Mouse (Mus musculus) cerebellum, adult 2 months (tissue): ENCODE measurements at regions not wholly inside any gene's neighbourhood (a gene's known extent, or its start where the extent isn't known, plus 50 kb on each side); places are given as distances from the start of the nearest gene placed in this dataset.

ENCODE experiments used
- DNase-seq, 2 experiments: peaks; one replicate each; pipeline ENCODE4 v3.0.0; 2021
- H3K27ac ChIP-seq: fragments of 200-500 bp; 2 replicates; pipeline ENCODE4 v1.5.1; 2012; ENCODE audit warnings: low read length, control low read depth, inconsistent platforms; ENCODE audit not compliant: insufficient read depth
- H3K27me3 ChIP-seq: fragments of 200-500 bp; 2 replicates; pipeline ENCODE4 v1.6.1; 2012; ENCODE audit warnings: inconsistent platforms, mild to moderate bottlenecking, low read length, moderate library complexity; ENCODE audit not compliant: control insufficient read depth, insufficient read depth
- H3K4me1 ChIP-seq: fragments of 200-500 bp; 2 replicates; pipeline ENCODE4 v1.6.1; 2011; ENCODE audit warnings: low read length; ENCODE audit not compliant: control insufficient read depth, insufficient read depth
- H3K4me3 ChIP-seq: fragments of 200-500 bp; replicated peaks from 2 replicates; pipeline ENCODE3; 2011; ENCODE audit warnings: mild to moderate bottlenecking, low read depth, low read length, control low read depth; ENCODE audit not compliant: insufficient read depth
- CTCF ChIP-seq: fragments of 200-500 bp; IDR thresholded peaks from 2 replicates; pipeline ENCODE4 v1.5.1; 2011; ENCODE audit warnings: low read depth, mild to moderate bottlenecking, control low read depth, low read length, moderate library complexity, borderline replicate concordance; ENCODE audit not compliant: insufficient read depth
- POLR2A ChIP-seq: fragments of 200-500 bp; IDR thresholded peaks from 2 replicates; pipeline ENCODE4 v1.6.1; 2011; ENCODE audit warnings: low read length, control low read depth, borderline replicate concordance; ENCODE audit not compliant: insufficient read depth
- WGBS: fragments of 180-500 bp; shearing (Covaris S2); methylation state at CpG from one replicate; pipeline ENCODE4 v1.1.7; 2018; 5-methylcytosine and 5-hydroxymethylcytosine counted together

DNA sequence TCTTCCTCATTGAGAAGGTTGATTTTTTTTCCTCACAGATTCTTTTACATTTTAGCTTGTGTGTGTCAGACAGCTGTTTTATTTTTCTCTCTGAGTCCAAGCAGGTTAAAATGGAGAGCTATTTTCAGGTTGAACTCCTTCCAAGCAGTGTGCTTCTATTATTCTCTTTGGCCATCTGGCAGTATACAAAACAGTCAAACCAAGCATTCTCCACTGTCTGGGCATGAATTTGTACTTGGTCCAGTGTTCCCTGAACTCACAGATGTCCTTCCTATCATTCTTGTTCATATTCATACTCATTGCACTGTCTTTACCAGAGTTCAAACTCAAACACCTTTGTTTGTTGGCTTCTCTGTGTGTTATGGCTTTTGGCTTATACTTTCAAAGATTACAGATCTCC is 264.9 kb downstream of the Tex13c1 start:
- TF ChIP-seq POLR2A: no peak
- TF ChIP-seq CTCF: no peak
- H3K27me3 ChIP-seq: no peaks in the 10 kb centered on the region
- no peak overlapping the region for H3K4me3 ChIP-seq
- H3K27ac ChIP-seq: no peak overlapping the region
- DNase-seq: peak in 1 of 2 experiments; percentile 72
- no peaks in the 10 kb centered on the region for H3K4me1 ChIP-seq

DNA sequence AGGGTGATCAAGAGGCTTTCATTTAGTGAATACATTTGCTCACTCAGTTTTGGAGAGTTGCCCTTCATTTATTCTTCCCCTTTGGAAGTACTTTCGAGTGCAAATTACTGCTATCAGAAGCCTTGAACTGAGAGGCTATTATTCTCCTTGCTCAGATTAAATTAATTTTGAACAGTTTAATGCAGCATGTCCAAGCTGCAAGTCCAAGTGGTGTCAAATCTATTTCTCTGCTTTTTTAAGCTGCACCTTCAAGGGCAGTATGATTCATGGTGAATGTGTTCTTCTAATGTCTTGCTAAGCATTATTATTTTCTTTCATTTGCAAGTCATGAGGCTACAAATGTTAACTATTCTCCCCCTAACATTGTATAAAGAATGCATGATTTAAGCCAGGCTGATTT is 293.9 kb downstream of the Tex13c1 start:
- TF ChIP-seq POLR2A (no peak), CTCF (no peak)
- Histone ChIP-seq H3K27me3 (no peaks in the 10 kb centered on the region), H3K4me3 (no peak overlapping the region), H3K4me1 (no peaks in the 10 kb centered on the region), H3K27ac (no peak overlapping the region)
- 4% methylated on average over 1 of the region's 1 CpGs for WGBS
- DNase-seq: no peak
